Mouse (Mus musculus): ENCODE data around the gene Fap.

Fap gene

DNA sequence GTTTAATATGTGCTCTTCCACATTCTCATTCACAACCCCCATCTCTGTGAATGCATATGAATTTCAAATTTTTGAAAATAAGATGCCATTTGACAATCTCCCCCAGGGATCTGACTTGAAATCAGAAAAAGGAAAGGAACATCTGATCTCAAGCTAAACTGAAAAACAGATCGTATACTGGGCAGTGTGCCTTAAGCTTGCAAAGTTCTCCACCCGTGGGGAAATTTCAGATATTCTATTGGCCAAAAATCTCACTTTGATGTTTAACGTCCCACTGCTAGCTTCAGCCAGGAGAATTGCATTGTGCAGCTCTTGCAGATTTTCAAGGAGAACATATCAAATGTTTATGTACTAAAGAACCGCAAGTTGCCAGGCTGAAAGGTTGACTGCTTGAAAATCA, 24.7 kb downstream of the Fap start:
- in situ Hi-C loops (cut with MboI; ENCODE audit: low pct_unique_long_range_greater_than_20kb in 1 of 2, low sequenced_read_pairs in 2 of 2, unreplicated experiment in 1 of 2), result no loop called here

DNA sequence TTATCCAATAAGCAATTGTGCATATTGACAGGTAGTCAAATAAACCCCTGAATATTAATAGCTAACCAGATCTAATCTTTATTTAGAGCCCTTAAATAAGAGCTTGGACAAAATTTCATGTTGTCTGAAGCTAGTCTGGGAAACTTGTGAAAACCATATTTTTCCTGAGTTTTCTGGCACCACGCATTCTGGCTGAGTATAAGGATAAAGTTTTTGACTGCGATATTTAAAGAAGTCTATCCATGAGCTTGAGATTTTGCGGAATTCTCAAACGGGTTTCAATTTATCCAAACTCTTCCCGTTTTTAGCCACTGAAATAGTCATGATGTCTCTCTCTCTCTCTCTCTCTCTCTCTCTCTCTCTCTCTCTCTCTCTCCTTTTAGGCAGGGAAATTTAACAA, 25.8 kb downstream of the Fap start:
- in situ Hi-C loops (cut with MboI; ENCODE audit: low pct_unique_long_range_greater_than_20kb in 1 of 2, low sequenced_read_pairs in 2 of 2, unreplicated experiment in 1 of 2), result no loop called here

DNA sequence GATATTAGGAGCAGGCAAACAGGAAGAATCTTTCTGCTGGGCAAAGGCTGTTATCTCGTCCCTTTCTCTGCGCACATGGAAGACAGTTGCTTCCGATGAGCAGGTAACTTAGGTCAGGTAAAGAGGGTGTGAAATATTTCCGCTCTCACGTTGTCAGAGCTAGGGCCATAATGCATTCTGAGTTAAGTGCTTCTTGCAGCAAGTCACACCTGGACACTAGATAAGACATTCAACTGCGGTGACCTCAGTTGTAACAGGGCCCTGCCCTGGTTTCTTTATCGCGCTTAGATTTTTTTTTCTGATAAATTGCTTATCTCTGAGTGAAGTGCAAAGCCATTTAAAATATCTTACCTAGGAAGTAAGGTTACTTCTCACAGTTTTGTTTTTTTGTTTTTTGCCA, 38.4 kb downstream of the Fap start:
- in situ Hi-C loops (cut with MboI; ENCODE audit: low pct_unique_long_range_greater_than_20kb in 1 of 2, low sequenced_read_pairs in 2 of 2, unreplicated experiment in 1 of 2), result no loop called here

DNA sequence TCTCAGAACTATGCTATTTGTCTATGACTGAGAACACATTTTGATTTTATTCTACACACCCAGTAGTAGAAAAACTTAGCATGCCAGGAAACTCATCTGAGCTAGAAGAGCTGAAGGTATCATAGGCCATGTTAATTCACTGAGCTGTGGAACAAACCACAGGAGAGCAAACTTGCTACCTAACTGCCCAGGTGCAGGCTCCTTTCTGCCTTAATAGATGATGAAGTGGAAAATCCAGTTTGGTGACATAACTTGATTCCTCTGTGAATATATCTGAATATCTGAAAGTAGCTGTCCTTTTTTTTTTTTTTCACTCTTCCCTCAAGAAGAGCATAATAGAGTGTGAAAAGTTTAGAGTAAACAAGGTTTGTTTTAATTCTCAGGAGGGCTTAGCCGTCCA, 42.8 kb downstream of the Fap start:
- in situ Hi-C loops (cut with MboI; ENCODE audit: low pct_unique_long_range_greater_than_20kb in 1 of 2, low sequenced_read_pairs in 2 of 2, unreplicated experiment in 1 of 2), result no loop called here

DNA sequence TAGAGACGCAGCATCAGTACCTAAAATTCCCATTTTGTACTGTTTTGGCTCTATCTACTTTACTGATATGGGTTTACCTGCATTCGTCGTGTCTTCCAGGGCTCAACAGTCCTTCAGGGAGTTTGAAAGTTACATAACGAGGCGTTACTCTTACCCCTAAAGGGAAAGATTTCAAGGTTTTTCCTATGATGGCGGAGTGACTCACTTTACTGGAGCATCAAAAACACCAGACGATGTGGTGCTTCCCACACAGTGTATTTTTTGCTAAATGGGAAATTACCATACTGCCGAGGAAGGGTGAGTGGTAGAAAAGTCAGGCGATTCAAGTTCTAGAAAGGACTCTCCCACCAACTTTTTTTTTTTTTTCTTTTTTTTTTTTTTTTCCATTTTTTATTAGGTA, 47.5 kb downstream of the Fap start:
- in situ Hi-C loops (cut with MboI; ENCODE audit: low pct_unique_long_range_greater_than_20kb in 1 of 2, low sequenced_read_pairs in 2 of 2, unreplicated experiment in 1 of 2), result no loop called here

DNA sequence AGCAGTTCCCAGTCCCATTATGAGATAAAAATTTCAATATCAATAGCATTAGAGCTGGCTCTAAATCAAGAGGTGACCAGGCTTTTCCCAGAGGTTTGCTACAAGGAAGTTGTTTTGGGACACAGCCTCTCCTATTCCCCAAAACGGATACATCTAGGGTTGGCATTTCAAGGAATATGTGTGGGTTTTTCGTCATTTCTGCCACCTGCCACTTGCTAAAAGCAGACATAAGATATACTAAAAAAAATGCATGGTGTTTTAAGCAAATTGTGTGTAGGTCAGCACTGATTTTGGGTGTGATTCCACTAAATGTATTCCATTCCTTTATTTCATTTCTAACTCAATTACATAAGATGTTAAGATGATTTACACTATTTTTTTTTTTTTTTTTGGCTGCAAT, 56.1 kb downstream of the Fap start:
- in situ Hi-C loops (cut with MboI; ENCODE audit: low pct_unique_long_range_greater_than_20kb in 1 of 2, low sequenced_read_pairs in 2 of 2, unreplicated experiment in 1 of 2), result no loop called here

DNA sequence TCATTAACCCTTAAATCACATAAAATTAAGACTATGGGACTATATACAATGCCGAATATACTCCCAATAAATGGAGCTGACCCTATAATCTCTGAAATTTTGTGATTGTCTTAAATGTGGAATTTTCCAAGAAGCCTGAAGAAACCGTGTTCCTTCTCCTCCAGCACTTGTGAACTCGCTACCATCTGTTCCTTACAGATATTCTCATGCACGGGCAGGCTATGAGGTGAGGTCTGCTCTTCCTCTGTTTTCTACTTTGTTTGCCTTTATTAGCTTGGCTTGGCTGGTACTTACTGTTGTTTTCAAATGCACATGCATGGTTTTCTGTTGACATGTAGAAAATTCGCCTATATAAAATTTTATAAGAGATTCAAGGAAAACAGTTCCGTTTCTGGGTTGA, 59.4 kb downstream of the Fap start:
- in situ Hi-C loops (cut with MboI; ENCODE audit: low pct_unique_long_range_greater_than_20kb in 1 of 2, low sequenced_read_pairs in 2 of 2, unreplicated experiment in 1 of 2), result no loop called here

DNA sequence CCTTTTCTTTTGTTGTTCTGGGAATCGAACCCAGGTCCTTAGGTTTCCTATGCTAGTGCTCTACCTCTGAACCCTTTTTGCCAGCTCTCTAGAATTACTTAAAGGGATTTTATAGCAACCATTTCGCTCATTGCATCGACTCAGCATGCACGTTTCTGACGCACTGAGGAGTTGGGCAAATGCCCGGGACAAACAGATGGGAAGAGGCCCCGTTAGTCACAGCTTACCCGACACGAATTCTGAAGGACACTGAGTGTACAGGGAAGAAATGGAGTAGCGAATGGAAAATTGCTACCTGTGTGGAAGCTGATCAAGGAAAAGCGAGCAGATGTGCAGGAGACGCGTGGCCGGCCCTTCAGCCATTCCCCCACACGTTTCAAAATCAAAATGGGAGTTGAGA, 60.4 kb downstream of the Fap start:
- in situ Hi-C loops (cut with MboI; ENCODE audit: low pct_unique_long_range_greater_than_20kb in 1 of 2, low sequenced_read_pairs in 2 of 2, unreplicated experiment in 1 of 2), result no loop called here

DNA sequence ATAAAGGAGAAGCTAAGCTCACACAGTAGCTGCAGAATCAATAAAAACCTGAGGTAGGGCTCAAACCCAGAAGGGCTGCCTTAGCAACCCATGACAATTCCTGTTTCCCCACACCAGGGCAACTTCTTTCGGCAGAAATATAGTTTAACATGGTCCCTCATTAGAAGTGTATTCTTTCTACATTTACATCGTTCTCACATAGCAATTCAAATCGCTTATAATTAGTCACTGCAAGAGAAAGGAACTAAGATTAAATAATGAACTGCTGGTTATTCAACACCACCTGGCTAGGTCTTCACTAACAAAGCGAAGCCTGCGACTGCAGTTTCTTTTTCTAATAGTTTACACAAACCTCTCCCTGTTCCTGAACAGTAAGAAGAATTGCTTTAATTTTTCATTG, 66.7 kb downstream of the Fap start:
- in situ Hi-C loops (cut with MboI; ENCODE audit: low pct_unique_long_range_greater_than_20kb in 1 of 2, low sequenced_read_pairs in 2 of 2, unreplicated experiment in 1 of 2), result no loop called here

DNA sequence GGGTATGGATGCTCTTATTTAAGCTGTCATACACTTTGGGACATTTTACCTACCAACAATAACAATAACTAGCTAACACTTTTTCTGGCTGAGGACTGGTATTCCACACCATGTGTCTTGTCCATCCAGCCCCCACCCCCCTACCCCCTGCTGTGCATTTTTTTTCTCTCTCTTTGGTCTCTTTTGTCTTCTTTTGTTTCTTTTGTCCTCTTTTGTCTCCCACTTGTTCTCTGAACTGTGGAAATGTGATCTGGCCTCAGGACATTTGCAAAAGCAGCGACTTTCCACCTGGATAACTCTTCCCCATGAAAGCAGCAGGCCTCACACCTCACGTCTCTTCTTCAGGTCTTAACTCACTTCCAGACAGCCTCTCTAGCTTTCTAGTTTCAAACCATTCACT, 67.4 kb downstream of the Fap start:
- in situ Hi-C loops (cut with MboI; ENCODE audit: low pct_unique_long_range_greater_than_20kb in 1 of 2, low sequenced_read_pairs in 2 of 2, unreplicated experiment in 1 of 2), result no loop called here

DNA sequence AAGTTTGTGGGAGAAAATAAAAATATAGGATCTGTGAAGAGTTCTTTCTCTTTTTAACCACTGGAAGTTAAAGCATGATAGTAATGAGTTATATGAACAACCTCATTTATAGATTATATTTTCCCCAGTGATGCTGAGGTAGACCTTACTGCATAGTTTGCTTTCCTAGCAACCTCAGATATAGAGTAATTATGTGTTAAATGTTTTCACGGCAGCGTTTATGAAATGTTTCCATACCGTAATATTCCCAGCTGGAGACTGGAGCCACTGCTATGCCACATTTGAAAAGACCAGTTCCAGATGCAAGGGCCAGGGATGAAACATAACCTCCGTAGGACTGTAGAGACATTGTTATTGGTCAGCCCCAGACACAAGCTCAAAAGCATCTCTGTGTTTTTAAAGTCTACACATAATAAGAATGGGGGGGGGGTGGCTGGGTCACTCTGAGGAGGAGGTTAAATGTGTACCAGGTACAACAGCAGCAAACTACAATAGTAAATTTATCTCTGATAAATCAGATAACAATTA, 69.5 kb downstream of the Fap start:
- in situ Hi-C loops (cut with MboI; ENCODE audit: low pct_unique_long_range_greater_than_20kb in 1 of 2, low sequenced_read_pairs in 2 of 2, unreplicated experiment in 1 of 2), result no loop called here

DNA sequence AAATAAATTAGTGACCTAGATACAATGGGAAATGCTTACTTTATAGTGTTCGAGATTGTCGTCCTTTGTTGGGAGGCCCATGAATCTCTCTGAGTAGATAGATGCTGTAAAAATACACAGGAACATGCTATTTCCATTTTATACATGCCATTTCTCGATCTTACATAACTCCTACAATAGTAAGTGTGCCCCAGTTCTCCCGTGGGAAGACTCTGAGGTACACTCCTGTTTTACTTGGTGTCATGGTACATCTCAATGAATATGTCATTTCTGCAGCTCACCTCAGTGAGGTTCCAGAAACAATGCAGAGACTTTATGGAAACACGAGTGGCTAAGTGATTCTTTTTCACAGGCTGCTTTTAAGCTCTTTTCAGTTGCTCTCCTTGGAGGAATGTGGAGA, 70.5 kb downstream of the Fap start:
- in situ Hi-C loops (cut with MboI; ENCODE audit: low pct_unique_long_range_greater_than_20kb in 1 of 2, low sequenced_read_pairs in 2 of 2, unreplicated experiment in 1 of 2), result no loop called here

DNA sequence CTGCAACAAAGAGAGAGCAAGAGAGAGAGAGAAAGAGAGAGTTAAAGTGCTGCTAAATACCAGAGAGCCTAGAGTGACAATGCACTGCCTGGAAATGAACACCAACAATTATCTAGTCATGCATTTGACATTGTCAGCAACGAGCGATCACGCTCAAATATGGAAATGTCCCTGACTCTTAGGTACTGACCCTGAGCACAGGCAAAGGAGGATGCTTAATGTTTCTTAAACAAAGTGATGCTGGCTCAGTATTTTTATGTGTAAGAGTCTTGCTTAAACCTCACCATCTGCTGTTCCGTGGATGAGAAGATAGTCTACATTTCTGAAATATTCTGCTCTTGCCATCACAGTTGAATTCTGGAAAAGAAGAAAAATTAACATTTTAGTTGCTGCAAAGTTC, 71.4 kb downstream of the Fap start:
- in situ Hi-C loops (cut with MboI; ENCODE audit: low pct_unique_long_range_greater_than_20kb in 1 of 2, low sequenced_read_pairs in 2 of 2, unreplicated experiment in 1 of 2), result no loop called here

DNA sequence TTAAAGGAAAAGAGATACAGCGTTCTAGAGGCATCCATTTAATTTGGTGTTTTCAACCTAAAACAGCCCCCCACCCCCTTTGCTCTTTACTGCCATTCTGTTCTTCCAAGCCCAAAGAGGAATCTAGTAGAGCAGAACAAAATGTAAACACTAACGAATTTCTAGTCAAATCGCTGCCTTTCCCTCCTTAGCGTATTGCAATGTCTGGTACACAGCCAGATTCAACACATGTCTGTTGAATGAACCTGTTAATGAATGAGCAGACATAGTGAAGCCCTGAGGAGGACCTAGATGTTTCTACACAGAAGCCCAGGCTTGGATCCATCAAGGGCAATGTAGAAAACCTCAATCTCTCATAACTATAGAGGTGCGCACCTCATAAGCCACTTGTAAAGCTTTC, 75.1 kb downstream of the Fap start:
- in situ Hi-C loops (cut with MboI; ENCODE audit: low pct_unique_long_range_greater_than_20kb in 1 of 2, low sequenced_read_pairs in 2 of 2, unreplicated experiment in 1 of 2), result no loop called here

DNA sequence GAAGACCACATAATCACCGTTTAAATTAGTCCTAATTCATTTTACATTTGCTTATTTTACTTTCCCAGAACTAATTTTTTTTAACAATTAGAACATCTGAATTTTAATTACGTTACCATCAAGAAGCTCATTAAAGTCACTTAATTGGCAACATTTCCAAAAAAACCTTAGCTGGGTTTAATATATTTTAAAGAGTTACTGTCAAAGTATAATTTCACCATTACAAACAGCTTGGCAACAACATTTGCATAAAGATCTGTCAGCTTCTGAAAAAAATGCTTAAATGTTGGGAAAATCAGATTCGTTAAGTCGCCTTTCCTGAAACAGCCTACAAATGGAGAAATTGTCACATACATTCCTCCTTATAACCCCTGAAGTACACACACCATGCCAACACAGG, 75.8 kb downstream of the Fap start:
- in situ Hi-C loops (cut with MboI; ENCODE audit: low pct_unique_long_range_greater_than_20kb in 1 of 2, low sequenced_read_pairs in 2 of 2, unreplicated experiment in 1 of 2), result no loop called here

DNA sequence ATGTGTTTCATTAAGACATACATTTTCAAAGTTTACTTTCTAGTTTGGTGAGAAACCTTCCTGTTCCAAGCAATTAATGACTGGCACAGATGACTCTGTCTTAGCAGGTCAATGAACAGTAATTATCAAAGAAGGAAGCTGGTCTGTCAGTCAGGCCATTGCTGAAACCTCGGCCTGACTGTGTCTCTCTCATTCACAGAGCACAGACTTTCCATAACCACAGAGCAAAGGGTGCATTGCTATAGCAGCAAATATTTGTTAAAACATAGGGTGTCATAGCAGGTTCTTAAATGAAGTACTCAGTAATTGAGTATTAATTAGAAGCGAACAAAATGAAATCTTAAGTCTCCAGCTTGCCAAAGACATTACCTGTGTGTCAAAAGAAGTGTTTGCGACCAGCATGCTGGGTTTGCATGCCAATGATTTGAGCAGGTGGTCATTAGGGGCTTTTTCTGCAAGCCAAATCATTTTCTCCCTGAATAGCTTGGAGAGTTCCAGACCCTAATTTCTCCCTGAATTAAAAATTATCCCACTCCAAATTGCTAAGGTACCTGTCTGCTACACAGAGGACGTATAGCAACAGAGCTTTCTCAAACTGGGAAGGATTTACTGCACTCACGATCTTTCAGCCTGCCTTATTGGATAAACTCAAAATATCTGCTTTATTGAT, 76.4 kb downstream of the Fap start:
- in situ Hi-C loops (cut with MboI; ENCODE audit: low pct_unique_long_range_greater_than_20kb in 1 of 2, low sequenced_read_pairs in 2 of 2, unreplicated experiment in 1 of 2), result no loop called here

DNA sequence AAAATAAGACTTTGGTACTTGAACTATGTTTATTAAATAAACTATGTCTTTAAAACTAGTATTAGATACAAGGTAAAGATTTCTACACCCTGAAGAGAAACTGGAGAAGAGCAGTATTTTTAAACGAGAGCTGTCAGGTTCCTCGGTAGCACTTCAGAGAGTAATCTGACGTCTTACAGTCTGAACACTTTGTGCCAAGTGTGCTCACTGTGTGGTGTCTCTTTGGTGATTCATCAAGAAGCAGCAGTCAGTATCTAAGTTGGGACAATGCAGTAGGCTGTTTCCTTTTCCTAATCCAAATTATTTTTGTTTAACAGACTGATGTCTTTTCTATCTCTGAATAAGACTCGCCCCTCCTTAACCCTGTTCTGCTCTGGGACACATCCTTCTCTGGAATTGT, 78.5 kb downstream of the Fap start:
- in situ Hi-C loops (cut with MboI; ENCODE audit: low pct_unique_long_range_greater_than_20kb in 1 of 2, low sequenced_read_pairs in 2 of 2, unreplicated experiment in 1 of 2), result no loop called here

DNA sequence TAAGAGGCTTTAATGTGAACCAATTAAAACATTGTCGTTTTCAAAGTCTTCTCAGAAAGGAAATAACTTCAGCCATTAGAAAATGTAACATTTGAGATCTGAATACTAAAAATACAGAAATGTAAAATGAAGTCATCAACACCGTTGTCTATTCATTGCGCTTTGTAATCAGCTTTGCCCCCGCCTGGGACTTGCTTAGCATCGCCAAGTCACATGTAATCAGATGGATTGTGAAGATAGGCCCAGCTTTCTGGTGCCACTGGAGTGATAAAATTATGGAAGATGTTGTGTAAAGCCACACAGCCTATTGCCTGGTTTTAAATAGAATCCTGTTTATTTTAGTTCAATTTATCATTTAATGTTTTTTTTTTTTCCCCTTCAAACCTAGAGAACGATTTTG, 84.0 kb downstream of the Fap start:
- in situ Hi-C loops (cut with MboI; ENCODE audit: low pct_unique_long_range_greater_than_20kb in 1 of 2, low sequenced_read_pairs in 2 of 2, unreplicated experiment in 1 of 2), result no loop called here

DNA sequence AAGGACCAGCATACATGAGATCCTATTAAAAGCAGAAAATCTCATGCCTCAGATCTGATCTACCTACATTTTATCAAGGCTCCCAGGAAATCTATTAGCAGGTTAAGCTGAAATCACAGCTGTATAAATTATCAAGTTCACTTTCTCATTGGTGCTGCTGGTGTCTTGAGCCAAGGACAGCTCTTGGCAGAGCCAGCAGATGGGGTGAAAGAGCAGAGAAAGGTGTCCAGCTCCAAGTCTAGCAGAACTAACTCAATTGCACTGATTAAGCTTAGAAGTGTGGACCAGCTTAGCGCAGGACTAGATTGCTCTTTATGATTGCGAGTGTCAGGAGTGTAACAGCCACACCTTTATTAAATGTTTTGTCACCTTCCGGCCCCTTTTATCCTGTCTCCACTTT, 89.0 kb downstream of the Fap start:
- in situ Hi-C loops (cut with MboI; ENCODE audit: low pct_unique_long_range_greater_than_20kb in 1 of 2, low sequenced_read_pairs in 2 of 2, unreplicated experiment in 1 of 2), result no loop called here

DNA sequence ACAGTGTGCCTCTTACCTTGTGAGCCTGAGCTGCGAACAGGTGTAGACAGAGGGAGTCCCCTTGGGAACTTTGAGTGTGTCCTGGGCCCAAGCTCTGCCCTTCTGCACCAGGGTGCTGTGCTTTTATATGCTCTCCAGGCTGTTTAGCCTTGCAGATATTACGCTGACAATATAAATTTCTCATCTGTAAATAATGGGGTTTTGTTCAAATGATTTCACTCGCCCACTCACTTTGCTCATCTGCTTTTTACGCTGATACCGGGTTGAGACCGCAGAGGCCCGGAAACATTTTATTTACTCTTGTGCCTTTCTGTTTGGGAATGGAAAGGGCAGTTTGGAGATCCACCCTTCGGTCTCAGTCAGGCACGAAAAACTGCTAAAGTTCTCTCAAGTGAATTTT, 90.3 kb downstream of the Fap start, which contains the start of gene Gcg:
Gene Gcg, minus strand, starts transcription at position 101 of the 400 bp plus-strand sequence.
- in situ Hi-C loops (cut with MboI; ENCODE audit: low pct_unique_long_range_greater_than_20kb in 1 of 2, low sequenced_read_pairs in 2 of 2, unreplicated experiment in 1 of 2), result no loop called here

Data from mouse embryonic stem cell (cell line).